Mouse (Mus musculus) lung, postnatal 0 days (tissue): ENCODE results near the gene Ankrd55. TPM values are rescaled to one million over a fixed set of nuclear protein-coding genes. Genes with fewer than 3 reads are reported as not detected.
A peak's percentile ranks its signal among the peaks of the same experiment; 100 is the strongest.

Experiments used
- ATAC-seq: fragments of 200-750 bp; cut with Nextera tagmentation; 2 replicates; pipeline ENCODE4 v1.8.0; 2017; ENCODE audit warnings: moderate library complexity
- DNase-seq: peaks from one replicate; pipeline ENCODE4 v3.0.0-alpha.2; 2016; ENCODE audit warnings: low spot score
- H3K27ac ChIP-seq: fragments of 300-500 bp; sonication (generic); 2 replicates; pipeline ENCODE4 v1.5.1; 2014; ENCODE audit warnings: antibody characterized with exemption, mild to moderate bottlenecking, low read length, mixed read lengths
- H3K27me3 ChIP-seq: fragments of 300-500 bp; sonication (generic); replicated peaks from 2 replicates; pipeline ENCODE4 v1.6.1; 2014; ENCODE audit warnings: low read length, mixed read lengths; ENCODE audit not compliant: insufficient read depth
- H3K36me3 ChIP-seq: fragments of 300-500 bp; sonication (generic); 2 replicates; pipeline ENCODE4 v1.6.1; 2014; ENCODE audit warnings: low read length, mixed read lengths; ENCODE audit not compliant: insufficient read depth
- H3K4me1 ChIP-seq: fragments of 300-500 bp; sonication (generic); 2 replicates; pipeline ENCODE4 v1.6.1; 2014; ENCODE audit warnings: antibody characterized with exemption, low read depth, low read length, mixed read lengths; ENCODE audit not compliant: insufficient read depth
- H3K4me2 ChIP-seq: fragments of 300-500 bp; sonication (generic); replicated peaks from 2 replicates; pipeline ENCODE4 v1.6.1; 2014; ENCODE audit warnings: low read depth, mild to moderate bottlenecking, low read length, moderate library complexity, mixed read lengths
- H3K4me3 ChIP-seq: fragments of 300-500 bp; sonication (generic); 2 replicates; pipeline ENCODE4 v1.5.1; 2014; ENCODE audit warnings: low read depth, low read length
- H3K9ac ChIP-seq: fragments of 300-500 bp; sonication (generic); replicated peaks from 2 replicates; pipeline ENCODE4 v1.6.1; 2014; ENCODE audit warnings: low read depth, mild to moderate bottlenecking
- H3K9me3 ChIP-seq: fragments of 300-500 bp; sonication (generic); 2 replicates; pipeline ENCODE4 v1.6.1; 2016; ENCODE audit warnings: low read length, mixed read lengths
- CTCF ChIP-seq: IDR thresholded peaks from 2 replicates; pipeline ENCODE4 v1.5.1; 2016; ENCODE audit warnings: antibody characterized with exemption, mild to moderate bottlenecking
- EP300 ChIP-seq: IDR thresholded peaks from 2 replicates; pipeline ENCODE4 v1.6.1; 2016; ENCODE audit warnings: antibody characterized with exemption, mild to moderate bottlenecking, control low read depth
- WGBS: fragments of 180-500 bp; shearing (Covaris S2); extraction: QIAGEN DNeasy Blood & Tissue Kit; methylation state at CpG from one replicate; pipeline ENCODE4 v1.1.7; 2014; 5-methylcytosine and 5-hydroxymethylcytosine counted together
- polyA plus RNA-seq: library from polyadenylated mRNA; unstranded; fragments of >200 nt; fragmentation: Nextera tagmentation; extraction: Ambion mirVana; gene quantifications from 2 replicates; pipeline ENCODE4 v1.2.1, GENCODE M21; 2015

The Ankrd55 gene
- polyA plus RNA-seq, 1 experiment from 2014 or later, result 0.23 TPM

GRCm38 (mm10) chr13:112323591-112324266, 35.5 kb downstream of the Ankrd55 start:
- ATAC-seq (no peak), DNase-seq (no peak)
- H3K27me3 ChIP-seq, result no peaks in the 10 kb centered on the region
- no peak overlapping the region for H3K27ac ChIP-seq
- H3K4me1 ChIP-seq, result peaks cover 3% of the 10 kb centered on the region; the same call in 1 of the 2 replicates
- H3K36me3 ChIP-seq, result no peaks in the 10 kb centered on the region
- H3K9ac ChIP-seq, result no peak overlapping the region
- H3K4me2 ChIP-seq, result no peak overlapping the region
- H3K4me3 ChIP-seq, result no peak overlapping the region
- no peaks in the 10 kb centered on the region for H3K9me3 ChIP-seq
- 61% methylated on average over 12 of the region's 12 CpGs for WGBS
- TF ChIP-seq CTCF (no peak), EP300 (no peak)

GRCm38 (mm10) chr13:112325126-112325525, 36.9 kb downstream of the Ankrd55 start:
- H3K4me2 ChIP-seq, result no peak overlapping the region
- H3K4me3 ChIP-seq, result no peak overlapping the region
- no peak overlapping the region for H3K27ac ChIP-seq
- H3K9ac ChIP-seq, result no peak overlapping the region
- TF ChIP-seq EP300, result no peak; the same call in 1 of the 2 replicates
- DNase-seq (peak; percentile 80), ATAC-seq (no peak)
- peaks cover 3% of the 10 kb centered on the region; the same call in 1 of the 2 replicates for H3K4me1 ChIP-seq
- no peaks in the 10 kb centered on the region for H3K36me3 ChIP-seq
- H3K27me3 ChIP-seq, result no peaks in the 10 kb centered on the region
- 60% methylated on average over 2 of the region's 2 CpGs for WGBS
- H3K9me3 ChIP-seq, result no peaks in the 10 kb centered on the region

- Histone ChIP-seq H3K4me3 (no peak overlapping the region), H3K27ac (no peak overlapping the region), H3K4me2 (no peak overlapping the region), H3K36me3 (no peaks in the 10 kb centered on the region), H3K4me1 (peaks cover 3% of the 10 kb centered on the region; the same call in 1 of the 2 replicates), H3K27me3 (no peaks in the 10 kb centered on the region), H3K9me3 (no peaks in the 10 kb centered on the region), H3K9ac (no peak overlapping the region)
- WGBS, result 73% methylated on average over 7 of the region's 7 CpGs
- DNase-seq (no peak), ATAC-seq (no peak)
- TF ChIP-seq CTCF, result no peak
- no peak for TF ChIP-seq EP300
Measured at GRCm38 (mm10) chr13:112326403-112326802, 38.2 kb downstream of the Ankrd55 start.

- H3K27ac ChIP-seq, result no peak overlapping the region
- no peak for ATAC-seq
- peaks cover 3% of the 10 kb centered on the region; the same call in 1 of the 2 replicates for H3K4me1 ChIP-seq
- no peaks in the 10 kb centered on the region for H3K36me3 ChIP-seq
- no peak overlapping the region for H3K4me3 ChIP-seq
- H3K9ac ChIP-seq, result no peak overlapping the region
- H3K4me2 ChIP-seq, result no peak overlapping the region
- H3K27me3 ChIP-seq, result no peaks in the 10 kb centered on the region
- WGBS, result 83% methylated on average over 5 of the region's 5 CpGs
- no peaks in the 10 kb centered on the region for H3K9me3 ChIP-seq
- no peak for DNase-seq
- TF ChIP-seq CTCF (no peak), EP300 (no peak)
Measured at GRCm38 (mm10) chr13:112326977-112327376, 38.7 kb downstream of the Ankrd55 start.

GRCm38 (mm10) chr13:112327511-112327910, 39.3 kb downstream of the Ankrd55 start:
- ATAC-seq (0 out of 2 replicates have a peak, but pooled peaks have one; percentile 14), DNase-seq (peak; percentile 52)
- no peaks in the 10 kb centered on the region for H3K36me3 ChIP-seq
- H3K4me3 ChIP-seq, result no peak overlapping the region
- 12% methylated on average over 4 of the region's 4 CpGs for WGBS
- TF ChIP-seq CTCF (no peak), EP300 (no peak)
- no peaks in the 10 kb centered on the region for H3K9me3 ChIP-seq
- H3K4me1 ChIP-seq, result peaks cover 3% of the 10 kb centered on the region; the same call in 1 of the 2 replicates
- H3K4me2 ChIP-seq, result no peak overlapping the region
- no peak overlapping the region for H3K27ac ChIP-seq
- no peaks in the 10 kb centered on the region for H3K27me3 ChIP-seq
- H3K9ac ChIP-seq, result no peak overlapping the region

- ATAC-seq (no peak), DNase-seq (no peak)
- H3K4me3 ChIP-seq, result no peak overlapping the region
- H3K9ac ChIP-seq, result no peak overlapping the region
- no peak overlapping the region for H3K27ac ChIP-seq
- H3K9me3 ChIP-seq, result no peaks in the 10 kb centered on the region
- H3K27me3 ChIP-seq, result no peaks in the 10 kb centered on the region
- TF ChIP-seq EP300, result no peak
- TF ChIP-seq CTCF, result no peak
- 84% methylated on average over 6 of the region's 6 CpGs for WGBS
- H3K4me1 ChIP-seq, result no peaks in the 10 kb centered on the region; the same call in 1 of the 2 replicates
- no peaks in the 10 kb centered on the region for H3K36me3 ChIP-seq
- no peak overlapping the region for H3K4me2 ChIP-seq
Measured at GRCm38 (mm10) chr13:112330257-112330656, 42.0 kb downstream of the Ankrd55 start.
